Comparison of ENCODE assay signal across 8 mouse cellular contexts in the genomic region with DNA sequence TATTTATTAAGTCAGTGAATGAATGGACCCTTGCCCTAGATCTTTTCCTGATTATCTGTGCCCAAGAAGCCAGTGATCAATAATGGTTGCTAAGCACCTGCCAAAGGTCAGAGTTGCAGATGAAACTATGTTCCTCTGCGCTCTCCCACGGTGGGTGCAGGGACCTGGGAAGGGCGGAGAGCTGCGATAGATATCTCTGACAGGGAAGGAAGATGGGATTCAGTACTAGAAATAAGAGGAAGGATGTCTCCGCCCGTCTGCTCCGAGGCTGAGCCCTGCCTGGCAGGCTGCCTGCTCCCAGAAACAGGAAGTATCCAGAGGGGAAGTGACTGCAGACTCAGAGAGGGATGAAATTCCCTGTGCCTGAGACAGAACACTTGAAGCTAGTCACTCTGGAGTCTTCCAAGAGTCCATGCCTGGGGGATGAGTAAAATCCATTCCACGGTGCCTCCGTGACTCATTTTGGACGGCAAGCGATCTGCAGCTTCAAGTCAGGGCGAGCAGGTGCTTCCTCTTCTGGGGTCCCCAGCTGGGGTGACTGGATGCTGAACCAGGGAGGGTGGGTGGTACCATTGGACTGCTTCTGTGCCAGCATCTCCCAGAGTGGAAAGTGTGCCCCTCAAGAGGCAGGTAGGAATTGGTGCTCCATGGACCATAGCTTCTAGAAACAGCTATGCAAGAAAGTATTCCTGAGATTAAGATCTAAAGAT. TPM values are rescaled to one million over a fixed set of nuclear protein-coding genes. Genes with fewer than 3 reads are reported as not detected.
DNase-seq lines count a peak whose midpoint lies in the region; ATAC-seq and TF ChIP-seq lines count a peak whose summit lies in the region.

No protein-coding gene starts in this region.

- no peak overlapping the region for H3K4me2 ChIP-seq in embryonic facial prominence, embryonic 14.5 days (ENCODE audit: low read depth, low read length)
- peak overlapping the region; percentile 4 for H3K4me2 ChIP-seq in liver, embryonic 16.5 days (ENCODE audit: low read depth, low read length)
- H3K4me2 ChIP-seq in forebrain, embryonic 14.5 days (ENCODE audit: low read length): no peak overlapping the region

- DNase-seq in spleen, adult 2 months (ENCODE audit: low read depth in 1 of 2, low spot score in 2 of 2): peak in 1 of 2 experiments; percentile 12
- no peak for DNase-seq in spleen, adult 12 weeks (ENCODE audit: low spot score)
- peak; percentile 62 for DNase-seq in embryonic facial prominence, embryonic 14.5 days (ENCODE audit: low spot score)
- peak; percentile 83 for DNase-seq in heart, postnatal 4 days
- DNase-seq in thymus, postnatal 25 days: peak; percentile 17
- no peak for DNase-seq in T-cell, adult 2 months (ENCODE audit: low spot score)
- no peak for DNase-seq in forebrain, embryonic 14.5 days (ENCODE audit: low spot score)

- TF ChIP-seq POLR2A in spleen, adult 2 months (IDR thresholded peaks at IDR 0.05; ENCODE audit: low read depth, low read length): no peak

- H3K36me3 ChIP-seq in spleen, adult 2 months (ENCODE audit: control insufficient read depth, insufficient read depth, low read length): no peaks in the 10 kb centered on the region
- H3K36me3 ChIP-seq in embryonic facial prominence, embryonic 14.5 days (ENCODE audit: control insufficient read depth, insufficient read depth, low read length): no peaks in the 10 kb centered on the region
- H3K36me3 ChIP-seq in liver, embryonic 16.5 days (ENCODE audit: control insufficient read depth, insufficient read depth): no peaks in the 10 kb centered on the region
- H3K36me3 ChIP-seq in forebrain, embryonic 14.5 days (ENCODE audit: control insufficient read depth, insufficient read depth, low read length): no peaks in the 10 kb centered on the region

- H3K27me3 ChIP-seq in spleen, adult 2 months (ENCODE audit: control insufficient read depth, insufficient read depth, low read length): no peaks in the 10 kb centered on the region
- H3K27me3 ChIP-seq in embryonic facial prominence, embryonic 14.5 days (replicated peaks; ENCODE audit: control insufficient read depth, insufficient read depth, low read length): no peaks in the 10 kb centered on the region
- no peaks in the 10 kb centered on the region for H3K27me3 ChIP-seq in liver, embryonic 16.5 days (ENCODE audit: control insufficient read depth, insufficient read depth, low read depth, low read length)
- H3K27me3 ChIP-seq in forebrain, embryonic 14.5 days (replicated peaks; ENCODE audit: control insufficient read depth, insufficient read depth, low read length): no peaks in the 10 kb centered on the region

- no peak for TF ChIP-seq CTCF in spleen, adult 2 months (IDR thresholded peaks at IDR 0.05; ENCODE audit: extremely low read depth, insufficient read depth, insufficient read length, insufficient replicate concordance)

- H3K9ac ChIP-seq in embryonic facial prominence, embryonic 14.5 days (ENCODE audit: low read depth, low read length): no peak overlapping the region
- H3K9ac ChIP-seq in liver, embryonic 16.5 days (ENCODE audit: low read depth, low read length): no peak overlapping the region
- no peak overlapping the region for H3K9ac ChIP-seq in forebrain, embryonic 14.5 days (ENCODE audit: low read length)

- no peak; the same call in 1 of the 2 replicates for ATAC-seq in embryonic facial prominence, embryonic 14.5 days (ENCODE audit: low read depth)
- ATAC-seq in liver, embryonic 16.5 days (ENCODE audit: low read depth): peak; percentile 58
- ATAC-seq in forebrain, embryonic 14.5 days: no peak

- no peak overlapping the region for H3K4me3 ChIP-seq in spleen, adult 2 months (ENCODE audit: extremely low read depth, insufficient read depth, insufficient read length)
- H3K4me3 ChIP-seq in embryonic facial prominence, embryonic 14.5 days (ENCODE audit: low read depth, low read length): no peak overlapping the region
- H3K4me3 ChIP-seq in liver, embryonic 16.5 days (ENCODE audit: low read depth, low read length): no peak overlapping the region
- no peak overlapping the region for H3K4me3 ChIP-seq in forebrain, embryonic 14.5 days (ENCODE audit: low read depth, low read length)

- no peaks in the 10 kb centered on the region for H3K9me3 ChIP-seq in embryonic facial prominence, embryonic 14.5 days (ENCODE audit: control insufficient read depth, low read length)
- H3K9me3 ChIP-seq in liver, embryonic 16.5 days (replicated peaks; ENCODE audit: control insufficient read depth, low read length): no peaks in the 10 kb centered on the region
- no peaks in the 10 kb centered on the region for H3K9me3 ChIP-seq in forebrain, embryonic 14.5 days (replicated peaks; ENCODE audit: control insufficient read depth, low read length)

- H3K4me1 ChIP-seq in spleen, adult 2 months (ENCODE audit: control insufficient read depth, insufficient read depth, insufficient read length): peaks cover 18% of the 10 kb centered on the region
- 0 out of 2 replicates have a peak, but pooled peaks cover 8% of the 10 kb centered on the region for H3K4me1 ChIP-seq in embryonic facial prominence, embryonic 14.5 days (ENCODE audit: control insufficient read depth, insufficient read depth, low read length)
- peaks cover 9% of the 10 kb centered on the region for H3K4me1 ChIP-seq in liver, embryonic 16.5 days (ENCODE audit: control insufficient read depth, low read depth, low read length)
- no peaks in the 10 kb centered on the region for H3K4me1 ChIP-seq in forebrain, embryonic 14.5 days (ENCODE audit: control insufficient read depth, insufficient read depth, low read length)

- 14% methylated on average over 12 of the region's 12 CpGs for WGBS in spleen, adult 2 months
- 67% methylated on average over 12 of the region's 12 CpGs for WGBS in embryonic facial prominence, embryonic 14.5 days
- 10% methylated on average over 12 of the region's 12 CpGs for WGBS in liver, embryonic 16.5 days (ENCODE audit: insufficient replicate concordance)
- 84% methylated on average over 12 of the region's 12 CpGs for WGBS in forebrain, embryonic 14.5 days

- 0 out of 2 replicates have a peak overlapping the region, but pooled peaks have one; percentile 15 for H3K27ac ChIP-seq in spleen, adult 2 months (ENCODE audit: insufficient read depth, low read length)
- H3K27ac ChIP-seq in embryonic facial prominence, embryonic 14.5 days (replicated peaks; ENCODE audit: low read depth, low read length): peak overlapping the region; percentile 41; the same call in 1 of the 2 replicates
- H3K27ac ChIP-seq in liver, embryonic 16.5 days (ENCODE audit: low read length): no peak overlapping the region
- H3K27ac ChIP-seq in forebrain, embryonic 14.5 days (ENCODE audit: low read depth, low read length): no peak overlapping the region

RNA-seq across cellular contexts. Expression of gene Smurf2, which starts 36.9 kb away (rescaled TPM):
- polyA plus RNA-seq in spleen, adult 2 months (2012; rRNA removed): 4.9 TPM in 2 replicates
- 18.1 and 20.7 TPM in 2 replicates for polyA plus RNA-seq in embryonic facial prominence, embryonic 14.5 days (2014; fragmentation: Nextera tagmentation; extraction: Ambion mirVana)
- total RNA-seq in heart, postnatal 4 days (2021): 10 to 100 TPM; 45.9 to 46.7 TPM
- 3.3 and 3.4 TPM in 2 replicates for polyA plus RNA-seq in liver, embryonic 16.5 days (2015; fragmentation: Nextera tagmentation; extraction: Ambion mirVana)
- polyA plus RNA-seq in forebrain, embryonic 14.5 days (2014; fragmentation: Nextera tagmentation; extraction: Ambion mirVana): 20.0 and 20.5 TPM in 2 replicates

RNA-seq across cellular contexts. Expression of gene Kpna2, which starts 41.9 kb away (rescaled TPM):
- 16.0 and 16.1 TPM in 2 replicates for polyA plus RNA-seq in spleen, adult 2 months (2012; rRNA removed)
- 294 and 347 TPM in 2 replicates for polyA plus RNA-seq in embryonic facial prominence, embryonic 14.5 days (2014; fragmentation: Nextera tagmentation; extraction: Ambion mirVana)
- 100 to 1,000 TPM; 179 to 190 TPM for total RNA-seq in heart, postnatal 4 days (2021)
- polyA plus RNA-seq in liver, embryonic 16.5 days (2015; fragmentation: Nextera tagmentation; extraction: Ambion mirVana): 216 and 237 TPM in 2 replicates
- 335 and 390 TPM in 2 replicates for polyA plus RNA-seq in forebrain, embryonic 14.5 days (2014; fragmentation: Nextera tagmentation; extraction: Ambion mirVana)

Comparison
In these comparisons a context has a peak if more than half of its experiments do, and no peak if none do; other contexts are left out.
1. DNase-seq: peak in embryonic facial prominence, embryonic 14.5 days (single experiment), heart, postnatal 4 days (single experiment) and thymus, postnatal 25 days (single experiment); none in spleen, adult 12 weeks (single experiment), T-cell, adult 2 months (single experiment) and forebrain, embryonic 14.5 days (single experiment).
2. H3K27ac ChIP-seq: peak in spleen, adult 2 months (single experiment) and embryonic facial prominence, embryonic 14.5 days (single experiment); none in liver, embryonic 16.5 days (single experiment) and forebrain, embryonic 14.5 days (single experiment).
3. RNA of gene Kpna2, which starts 41.9 kb away (polyA plus RNA-seq): 335 to 390 TPM in forebrain, embryonic 14.5 days, 294 to 347 TPM in embryonic facial prominence, embryonic 14.5 days and 216 to 237 TPM in liver, embryonic 16.5 days; 16.0 to 16.1 TPM in spleen, adult 2 months; every median in the first group is over 10 times any median in the second.